Mouse (Mus musculus): ENCODE data around the gene Dkk2. TPM values are rescaled to one million over a fixed set of nuclear protein-coding genes. Genes with fewer than 3 reads are reported as not detected.

Dkk2 gene
- polyA plus RNA-seq (2012; rRNA removed), result 0.70 and 0.76 TPM in 2 replicates

DNA sequence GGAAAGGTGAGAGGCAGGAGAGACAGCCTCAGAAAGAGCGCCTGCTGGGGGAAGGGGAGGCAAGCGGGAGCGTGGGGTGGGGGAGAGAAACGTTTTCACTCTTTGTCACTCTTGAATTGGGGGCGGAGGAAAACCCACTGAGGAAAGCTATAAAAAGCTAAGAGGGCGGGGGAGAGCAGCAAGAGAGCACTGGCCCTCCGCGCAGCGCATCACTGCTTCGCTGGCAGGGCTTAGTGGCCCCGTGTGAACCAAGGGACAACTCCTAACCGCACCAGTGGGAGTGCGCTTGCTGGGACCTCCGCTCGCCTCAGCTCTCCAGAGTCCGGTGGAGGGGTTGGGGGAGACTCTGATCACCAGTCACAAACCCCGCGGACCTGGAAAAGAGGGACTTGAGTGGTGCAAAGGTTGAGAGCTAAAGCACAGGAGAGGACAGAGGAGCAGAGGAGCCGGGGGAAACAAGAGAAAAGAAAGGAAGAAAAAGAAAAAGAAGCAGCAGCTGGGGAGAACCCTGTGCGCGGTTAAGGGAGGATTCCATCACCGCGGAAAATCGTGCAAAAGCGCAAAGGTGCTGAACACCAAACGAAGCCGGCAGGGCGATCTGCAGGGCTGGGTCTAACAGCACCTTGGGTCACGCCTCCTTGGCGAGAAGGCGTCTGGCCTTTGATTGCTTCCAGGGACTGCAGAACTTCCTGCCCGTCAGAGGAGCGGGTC lies at the start of gene Dkk2:
Gene Dkk2 (plus strand): TSS at position 181 of the 711 bp plus-strand sequence.

Measured in colon, adult 2 months (tissue).